Mouse (Mus musculus) liver, adult 2 months (tissue): ENCODE measurements around the gene Smok3b.
A peak's percentile ranks its signal among the peaks of the same experiment; 100 is the strongest.

Experiments
- CTCF ChIP-seq: fragments of 200-500 bp; IDR thresholded peaks from 2 replicates; pipeline ENCODE4 v1.5.1; 2011; ENCODE audit warnings: low read depth, low read length, control low read depth
- POLR2A ChIP-seq: fragments of 200-500 bp; IDR thresholded peaks from 2 replicates; pipeline ENCODE4 v1.6.1; 2011; ENCODE audit warnings: low read length, control low read depth; ENCODE audit not compliant: insufficient read depth; ENCODE audit errors: extremely low read depth

- TF ChIP-seq POLR2A (no peak), CTCF (peak; percentile 59; the same call in 1 of the 2 replicates)
These were observed 69.0 kb downstream of the Smok3b start for GRCm38 (mm10) chr5:138090271-138090670.
